Mouse (Mus musculus): Measurements from ENCODE around the gene Fbxl20. TPM values are rescaled to one million over a fixed set of nuclear protein-coding genes. Genes with fewer than 3 reads are reported as not detected.
A peak's percentile ranks its signal among the peaks of the same experiment; 100 is the strongest.

Gene Fbxl20
- polyA plus RNA-seq, 1 experiment from 2014 or later, result 17.6 TPM

DNA sequence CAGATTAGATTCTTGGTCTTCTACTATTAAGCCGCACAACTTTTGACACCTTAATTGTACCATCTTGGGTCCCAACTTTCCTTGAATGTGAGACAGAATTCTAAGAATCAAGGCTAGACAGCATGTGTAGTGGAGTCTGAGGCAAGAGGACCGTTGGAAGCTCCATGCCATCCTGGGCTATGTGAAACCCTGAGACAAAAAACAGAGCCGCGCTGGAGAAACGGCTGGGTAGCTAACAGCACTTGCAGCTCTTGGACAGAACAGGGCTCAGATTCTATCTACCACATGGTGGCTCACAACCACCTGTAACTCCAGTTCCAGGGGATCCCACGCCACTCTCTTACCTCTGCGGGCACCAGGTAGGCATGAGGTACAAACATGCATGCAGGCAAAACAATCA is 4.3 kb downstream of the Fbxl20 start:
- H3K9ac ChIP-seq, result no peak overlapping the region
- 77% methylated on average over 7 of the region's 7 CpGs for WGBS
- H3K4me2 ChIP-seq, result no peak overlapping the region
- H3K9me3 ChIP-seq, result no peaks in the 10 kb centered on the region
- H3K27ac ChIP-seq, result no peak overlapping the region
- H3K27me3 ChIP-seq, result no peaks in the 10 kb centered on the region
- no peak overlapping the region for H3K4me3 ChIP-seq
- peaks cover 8% of the 10 kb centered on the region; the same call in 1 of the 2 replicates for H3K4me1 ChIP-seq
- no peaks in the 10 kb centered on the region for H3K36me3 ChIP-seq
- no peak for ATAC-seq (ENCODE audit: borderline replicate concordance, extremely low read depth, low FRiP score, low TSS enrichment)

DNA sequence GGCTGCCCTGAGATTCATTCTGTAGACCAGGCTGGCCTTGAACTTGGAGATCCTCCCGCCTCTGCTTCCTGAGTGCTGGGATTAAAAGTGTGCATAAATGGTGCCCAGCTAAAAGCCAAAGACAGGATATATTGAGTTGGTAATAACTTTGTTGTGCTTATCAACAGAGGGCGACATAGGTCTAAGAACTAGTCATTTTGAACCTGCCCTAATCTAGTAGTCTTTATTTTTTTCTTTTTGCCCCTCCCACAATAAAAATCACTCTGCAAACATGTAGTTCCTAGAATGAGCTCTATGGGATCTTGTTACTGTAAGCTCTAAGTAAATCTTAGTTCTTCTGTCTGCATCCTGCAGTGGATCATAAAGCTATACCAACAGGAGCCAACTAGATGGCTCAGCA is 7.7 kb downstream of the Fbxl20 start:
- H3K4me1 ChIP-seq, result no peaks in the 10 kb centered on the region
- no peak overlapping the region for H3K4me3 ChIP-seq
- H3K9me3 ChIP-seq, result no peaks in the 10 kb centered on the region
- no peak overlapping the region for H3K27ac ChIP-seq
- no peak overlapping the region for H3K4me2 ChIP-seq
- H3K9ac ChIP-seq, result no peak overlapping the region
- no peak for ATAC-seq (ENCODE audit: borderline replicate concordance, extremely low read depth, low FRiP score, low TSS enrichment)
- no peaks in the 10 kb centered on the region for H3K27me3 ChIP-seq
- WGBS, result 94% methylated on average over 2 of the region's 2 CpGs
- no peaks in the 10 kb centered on the region for H3K36me3 ChIP-seq

GRCm38 (mm10) chr11:98138894-98139293 is 11.3 kb downstream of the Fbxl20 start:
- WGBS, result 79% methylated on average over 7 of the region's 7 CpGs
- Histone ChIP-seq H3K4me1 (no peaks in the 10 kb centered on the region), H3K36me3 (0 out of 2 replicates have a peak, but pooled peaks cover 4% of the 10 kb centered on the region), H3K4me3 (no peak overlapping the region), H3K27me3 (no peaks in the 10 kb centered on the region), H3K9me3 (no peaks in the 10 kb centered on the region), H3K9ac (no peak overlapping the region), H3K4me2 (no peak overlapping the region), H3K27ac (no peak overlapping the region)
- no peak for ATAC-seq (ENCODE audit: borderline replicate concordance, extremely low read depth, low FRiP score, low TSS enrichment)

DNA sequence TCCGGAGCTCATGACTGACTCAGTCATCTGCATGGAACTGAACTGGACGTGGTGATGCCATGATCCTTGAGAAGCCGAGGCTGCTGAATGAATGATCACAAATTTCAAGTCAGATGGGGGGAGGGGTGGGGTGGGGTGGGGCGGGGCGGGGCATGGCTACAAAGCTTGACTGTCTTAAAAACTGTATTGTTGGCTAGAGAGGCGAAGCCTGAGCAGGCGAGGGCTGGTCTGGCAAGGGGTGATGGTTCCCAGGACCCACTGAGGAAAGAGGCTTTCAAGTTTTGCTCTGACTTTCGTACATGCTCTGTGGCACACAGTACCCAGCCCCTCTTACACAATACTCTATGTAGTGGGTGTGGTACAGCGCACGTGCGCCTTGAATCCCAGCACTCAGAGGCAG is 12.4 kb downstream of the Fbxl20 start:
- H3K9me3 ChIP-seq, result no peaks in the 10 kb centered on the region
- no peak overlapping the region for H3K27ac ChIP-seq

GRCm38 (mm10) chr11:98134951-98135350 is 15.3 kb downstream of the Fbxl20 start:
- Histone ChIP-seq H3K4me1 (no peaks in the 10 kb centered on the region), H3K9me3 (no peaks in the 10 kb centered on the region), H3K4me2 (no peak overlapping the region), H3K4me3 (no peak overlapping the region), H3K9ac (no peak overlapping the region), H3K27ac (no peak overlapping the region), H3K36me3 (0 out of 2 replicates have a peak, but pooled peaks cover 4% of the 10 kb centered on the region), H3K27me3 (no peaks in the 10 kb centered on the region)
- 52% methylated on average over 4 of the region's 4 CpGs for WGBS
- no peak for ATAC-seq (ENCODE audit: borderline replicate concordance, extremely low read depth, low FRiP score, low TSS enrichment)

More for the DNA sequence above, 12.4 kb downstream of the Fbxl20 start:
- H3K4me3 ChIP-seq, result no peak overlapping the region
- 0 out of 2 replicates have a peak, but pooled peaks cover 4% of the 10 kb centered on the region for H3K36me3 ChIP-seq
- WGBS, result 87% methylated on average over 11 of the region's 11 CpGs
- H3K9ac ChIP-seq, result no peak overlapping the region
- no peaks in the 10 kb centered on the region for H3K27me3 ChIP-seq
- no peak overlapping the region for H3K4me2 ChIP-seq
- no peaks in the 10 kb centered on the region for H3K4me1 ChIP-seq
- ATAC-seq (ENCODE audit: borderline replicate concordance, extremely low read depth, low FRiP score, low TSS enrichment), result no peak

GRCm38 (mm10) chr11:98123424-98123823 is 26.8 kb downstream of the Fbxl20 start:
- 78% methylated on average over 5 of the region's 5 CpGs for WGBS
- H3K36me3 ChIP-seq, result 0 out of 2 replicates have a peak, but pooled peaks cover 5% of the 10 kb centered on the region
- H3K4me2 ChIP-seq, result no peak overlapping the region
- no peak for ATAC-seq (ENCODE audit: borderline replicate concordance, extremely low read depth, low FRiP score, low TSS enrichment)
- H3K9me3 ChIP-seq, result no peaks in the 10 kb centered on the region
- no peaks in the 10 kb centered on the region for H3K4me1 ChIP-seq
- H3K4me3 ChIP-seq, result no peak overlapping the region
- no peaks in the 10 kb centered on the region for H3K27me3 ChIP-seq
- H3K9ac ChIP-seq, result no peak overlapping the region
- H3K27ac ChIP-seq, result no peak overlapping the region

GRCm38 (mm10) chr11:98114363-98114762 is 35.8 kb downstream of the Fbxl20 start:
- H3K36me3 ChIP-seq, result peaks cover 20% of the 10 kb centered on the region; the same call in 1 of the 2 replicates
- H3K4me1 ChIP-seq, result no peaks in the 10 kb centered on the region
- ATAC-seq (ENCODE audit: borderline replicate concordance, extremely low read depth, low FRiP score, low TSS enrichment), result no peak
- 86% methylated on average over 1 of the region's 1 CpGs for WGBS
- no peak overlapping the region for H3K27ac ChIP-seq
- H3K4me3 ChIP-seq, result no peak overlapping the region
- no peak overlapping the region for H3K4me2 ChIP-seq
- no peaks in the 10 kb centered on the region for H3K27me3 ChIP-seq
- H3K9me3 ChIP-seq, result no peaks in the 10 kb centered on the region
- no peak overlapping the region for H3K9ac ChIP-seq

- Histone ChIP-seq H3K27me3 (no peaks in the 10 kb centered on the region), H3K27ac (no peak overlapping the region), H3K9me3 (no peaks in the 10 kb centered on the region), H3K9ac (no peak overlapping the region), H3K36me3 (peaks cover 20% of the 10 kb centered on the region; the same call in 1 of the 2 replicates), H3K4me3 (no peak overlapping the region), H3K4me2 (no peak overlapping the region), H3K4me1 (no peaks in the 10 kb centered on the region)
- no peak for ATAC-seq (ENCODE audit: borderline replicate concordance, extremely low read depth, low FRiP score, low TSS enrichment)
- 59% methylated on average over 4 of the region's 4 CpGs for WGBS
Observed at GRCm38 (mm10) chr11:98113504-98113903, 36.7 kb downstream of the Fbxl20 start.

- WGBS, result 87% methylated on average over 5 of the region's 5 CpGs
- ATAC-seq (ENCODE audit: borderline replicate concordance, extremely low read depth, low FRiP score, low TSS enrichment), result no peak
- Histone ChIP-seq H3K9ac (no peak overlapping the region), H3K4me1 (no peaks in the 10 kb centered on the region), H3K36me3 (peaks cover 38% of the 10 kb centered on the region), H3K27ac (no peak overlapping the region), H3K4me2 (no peak overlapping the region), H3K4me3 (no peak overlapping the region), H3K27me3 (no peaks in the 10 kb centered on the region), H3K9me3 (no peaks in the 10 kb centered on the region)
Observed at GRCm38 (mm10) chr11:98109706-98110105, 40.5 kb downstream of the Fbxl20 start.

DNA sequence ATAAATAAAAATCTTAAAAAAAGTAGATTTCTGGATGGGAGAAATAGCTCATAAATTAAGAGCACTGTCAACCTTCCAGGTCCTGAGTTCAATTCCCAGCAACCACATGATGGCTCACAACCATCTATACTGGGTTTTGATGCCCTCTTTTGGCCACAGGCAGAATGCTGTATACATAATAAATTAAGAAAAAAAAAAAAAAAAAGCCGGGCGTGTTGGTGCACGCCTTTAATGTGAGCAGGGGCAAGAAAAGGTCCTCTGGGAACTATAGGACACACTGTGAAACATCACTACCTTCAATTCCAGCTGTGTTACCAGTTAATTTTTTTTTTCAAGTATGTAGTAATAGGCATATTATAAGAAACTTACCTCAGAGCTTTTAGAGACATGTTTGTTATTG is 48.9 kb downstream of the Fbxl20 start:
- H3K36me3 ChIP-seq, result peaks cover 53% of the 10 kb centered on the region
- no peaks in the 10 kb centered on the region for H3K9me3 ChIP-seq
- no peak for ATAC-seq (ENCODE audit: borderline replicate concordance, extremely low read depth, low FRiP score, low TSS enrichment)
- no peak overlapping the region for H3K4me3 ChIP-seq
- no peak overlapping the region for H3K4me2 ChIP-seq
- no peaks in the 10 kb centered on the region for H3K4me1 ChIP-seq
- H3K9ac ChIP-seq, result no peak overlapping the region
- H3K27ac ChIP-seq, result no peak overlapping the region
- 87% methylated on average over 3 of the region's 3 CpGs for WGBS
- H3K27me3 ChIP-seq, result no peaks in the 10 kb centered on the region

- peaks cover 39% of the 10 kb centered on the region for H3K36me3 ChIP-seq
- WGBS, result 79% methylated on average over 9 of the region's 9 CpGs
Observed at GRCm38 (mm10) chr11:98090583-98090982, 59.6 kb downstream of the Fbxl20 start.

DNA sequence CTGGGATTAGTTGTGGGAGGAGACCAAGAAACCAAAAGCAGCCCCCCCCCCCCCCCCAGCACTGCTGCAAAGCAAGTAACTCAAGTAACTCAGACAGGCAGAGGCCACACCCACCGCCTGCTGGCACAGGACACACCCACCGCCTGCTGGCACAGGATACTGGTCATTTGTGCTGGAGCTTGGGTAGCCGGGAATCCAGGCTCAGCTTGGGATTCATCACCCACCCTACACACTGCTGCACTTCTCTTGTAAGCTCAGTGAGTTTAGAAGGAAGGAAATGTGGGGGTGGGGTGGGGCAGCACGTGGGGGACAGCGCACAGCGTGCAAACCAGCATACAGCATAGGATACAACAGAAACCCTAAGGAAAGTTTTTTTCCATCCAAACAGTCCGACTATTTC is 62.0 kb downstream of the Fbxl20 start:
- 38% methylated on average over 7 of the region's 7 CpGs for WGBS
- Histone ChIP-seq H3K4me2 (no peak overlapping the region), H3K36me3 (peaks cover 37% of the 10 kb centered on the region), H3K27me3 (no peaks in the 10 kb centered on the region), H3K4me1 (no peaks in the 10 kb centered on the region), H3K9ac (no peak overlapping the region), H3K9me3 (no peaks in the 10 kb centered on the region), H3K27ac (no peak overlapping the region), H3K4me3 (no peak overlapping the region)
- peak; percentile 27; the same call in 1 of the 2 replicates for ATAC-seq (ENCODE audit: borderline replicate concordance, extremely low read depth, low FRiP score, low TSS enrichment)

More at GRCm38 (mm10) chr11:98090583-98090982, 59.6 kb downstream of the Fbxl20 start:
- H3K27ac ChIP-seq, result no peak overlapping the region
- H3K27me3 ChIP-seq, result no peaks in the 10 kb centered on the region
- no peak overlapping the region for H3K4me3 ChIP-seq
- H3K4me1 ChIP-seq, result no peaks in the 10 kb centered on the region
- no peaks in the 10 kb centered on the region for H3K9me3 ChIP-seq
- no peak overlapping the region for H3K4me2 ChIP-seq
- no peak overlapping the region for H3K9ac ChIP-seq
- no peak for ATAC-seq (ENCODE audit: borderline replicate concordance, extremely low read depth, low FRiP score, low TSS enrichment)

DNA sequence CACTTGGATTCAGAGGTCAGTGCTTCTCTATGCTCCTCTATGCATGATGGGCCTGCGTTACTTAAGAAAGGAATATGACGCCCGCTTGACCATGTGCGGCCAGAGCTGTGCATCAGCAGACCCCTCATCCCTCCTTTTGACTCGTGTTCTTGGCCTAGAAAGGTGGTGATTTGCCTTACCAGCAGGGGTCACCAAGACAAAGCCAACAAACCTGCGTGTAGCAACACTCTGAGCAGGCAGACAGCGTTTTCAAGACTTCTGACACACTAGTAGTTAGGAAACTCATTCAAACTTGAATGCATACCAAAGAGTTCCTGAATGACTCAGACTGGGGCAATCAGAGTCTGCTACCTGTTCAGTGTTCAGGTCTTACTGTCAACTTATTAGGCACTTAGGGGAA is 63.6 kb downstream of the Fbxl20 start:
- Histone ChIP-seq H3K4me1 (no peaks in the 10 kb centered on the region), H3K27ac (no peak overlapping the region), H3K4me3 (no peak overlapping the region), H3K36me3 (peaks cover 27% of the 10 kb centered on the region), H3K27me3 (no peaks in the 10 kb centered on the region), H3K9ac (no peak overlapping the region), H3K9me3 (no peaks in the 10 kb centered on the region), H3K4me2 (no peak overlapping the region)
- ATAC-seq (ENCODE audit: borderline replicate concordance, extremely low read depth, low FRiP score, low TSS enrichment), result no peak
- WGBS, result 73% methylated on average over 7 of the region's 7 CpGs

Measured in lung, embryonic 15.5 days (tissue).